Mouse (Mus musculus): Measurements from ENCODE around the gene Myh11.

GRCm38 (mm10) chr16:14308245-14309073 lies 17.3 kb upstream of the Myh11 start:
- no peak for TF ChIP-seq POLR2A (IDR thresholded peaks at IDR 0.05; ENCODE audit: insufficient read depth, low read depth, low read length)
- no peak for TF ChIP-seq CTCF (IDR thresholded peaks at IDR 0.05; ENCODE audit: insufficient read depth, low read depth, low read length)
